Comparison of ENCODE assay signal across 10 mouse cellular contexts in genomic region chr15:77912048-77912447, GRCm38 (mm10). TPM values are rescaled to one million over a fixed set of nuclear protein-coding genes. Genes with fewer than 3 reads are reported as not detected.
DNase-seq lines count a peak whose midpoint lies in the region; ATAC-seq and TF ChIP-seq lines count a peak whose summit lies in the region.
"Had no signal": no experiment of that assay in that cellular context is flagged by ENCODE, and none has a peak within 500 bp of the region (broad histone marks: within the 10 kb centered on the region; RNA-seq: fewer than 3 reads in every experiment).

No protein-coding gene starts in this region.

- H3K27me3 ChIP-seq in spleen, adult 2 months (ENCODE audit: control insufficient read depth, insufficient read depth, low read length), result no peaks in the 10 kb centered on the region
- no peaks in the 10 kb centered on the region for H3K27me3 ChIP-seq in hindbrain, postnatal 0 days (ENCODE audit: insufficient read depth, low read length)
- H3K27me3 ChIP-seq: hindbrain, embryonic 12.5 days had no signal

- WGBS in spleen, adult 2 months, result 92% methylated on average over 5 of the region's 5 CpGs
- WGBS in hindbrain, postnatal 0 days, result 63% methylated on average over 5 of the region's 5 CpGs

- H3K27ac ChIP-seq in spleen, adult 2 months (ENCODE audit: insufficient read depth, low read length), result peak overlapping the region; percentile 37; the same call in 1 of the 2 replicates
- H3K27ac ChIP-seq in hindbrain, postnatal 0 days, result no peak overlapping the region

- H3K4me3 ChIP-seq in spleen, adult 2 months (ENCODE audit: extremely low read depth, insufficient read depth, insufficient read length), result no peak overlapping the region
- no peak overlapping the region for H3K4me3 ChIP-seq in hindbrain, postnatal 0 days (ENCODE audit: low read length)
- H3K4me3 ChIP-seq: hindbrain, embryonic 12.5 days had no signal

- ATAC-seq in hindbrain, postnatal 0 days, result no peak
- ATAC-seq: forebrain, embryonic 16.5 days had no signal

- no peaks in the 10 kb centered on the region for H3K4me1 ChIP-seq in spleen, adult 2 months (ENCODE audit: control insufficient read depth, insufficient read depth, insufficient read length)
- no peaks in the 10 kb centered on the region for H3K4me1 ChIP-seq in hindbrain, postnatal 0 days (ENCODE audit: insufficient read depth, low read length)
- H3K4me1 ChIP-seq: hindbrain, embryonic 12.5 days had no signal

- no peak overlapping the region for H3K9ac ChIP-seq in hindbrain, postnatal 0 days (replicated peaks; ENCODE audit: low read length)
- H3K9ac ChIP-seq: hindbrain, embryonic 12.5 days had no signal

- peak; percentile 66 for DNase-seq in adrenal gland, adult 2 months
- DNase-seq in adrenal gland, adult 8-10 months, result no peak
- DNase-seq in spleen, adult 2 months (ENCODE audit: low read depth in 1 of 2, low spot score in 2 of 2), result no peak
- no peak for DNase-seq in spleen, adult 18-20 months
- DNase-seq in kidney, postnatal 36 days, result peak; percentile 59 to 72
- DNase-seq in cerebellum, postnatal 25 days, result no peak
- no peak for DNase-seq in hindbrain, postnatal 0 days (ENCODE audit: low spot score)
- DNase-seq in urinary bladder, postnatal 4 days (ENCODE audit: low spot score in 2 of 2), result no peak

- peaks cover 4% of the 10 kb centered on the region; the same call in 1 of the 2 replicates for H3K36me3 ChIP-seq in spleen, adult 2 months (ENCODE audit: control insufficient read depth, insufficient read depth, low read length)
- peaks cover 18% of the 10 kb centered on the region; the same call in 1 of the 2 replicates for H3K36me3 ChIP-seq in hindbrain, postnatal 0 days (ENCODE audit: insufficient read depth, low read length)

- H3K9me3 ChIP-seq in hindbrain, postnatal 0 days (ENCODE audit: low read length), result no peaks in the 10 kb centered on the region
- H3K9me3 ChIP-seq: hindbrain, embryonic 12.5 days had no signal

- TF ChIP-seq POLR2A in spleen, adult 2 months (IDR thresholded peaks at IDR 0.05; ENCODE audit: low read depth, low read length), result no peak

- H3K4me2 ChIP-seq in hindbrain, postnatal 0 days (ENCODE audit: low read depth, low read length), result no peak overlapping the region
- H3K4me2 ChIP-seq: hindbrain, embryonic 12.5 days had no signal

- no peak for TF ChIP-seq CTCF in spleen, adult 2 months (IDR thresholded peaks at IDR 0.05; ENCODE audit: extremely low read depth, insufficient read depth, insufficient read length, insufficient replicate concordance)
- no peak for TF ChIP-seq CTCF in hindbrain, postnatal 0 days (IDR thresholded peaks at IDR 0.05; ENCODE audit: low read depth)

RNA-seq across cellular contexts. Expression of gene Txn2, which starts 16.8 kb away (rescaled TPM):
- 100 to 1,000 TPM; 538 to 652 TPM for total RNA-seq in adrenal gland, adult 2 months (2021)
- 1,033 and 1,131 TPM in 2 replicates for polyA plus RNA-seq in adrenal gland, adult 2 months (2012; rRNA removed)
- 100 to 1,000 TPM; 548 to 745 (median 627) TPM for total RNA-seq in adrenal gland, adult 8-10 months (2022)
- 115 and 139 TPM in 2 replicates for polyA plus RNA-seq in spleen, adult 2 months (2012; rRNA removed)
- 46.4 and 52.5 TPM in 2 replicates for total RNA-seq in hindbrain, postnatal 0 days (2014; rRNA removed)
- 212 and 215 TPM in 2 replicates for polyA plus RNA-seq in hindbrain, postnatal 0 days (2015; fragmentation: Nextera tagmentation; extraction: Ambion mirVana)

RNA-seq across cellular contexts. Expression of gene Foxred2, which starts 44.5 kb away (rescaled TPM):
- 1 to 10 TPM; 2.4 to 2.9 TPM for total RNA-seq in adrenal gland, adult 2 months (2021)
- polyA plus RNA-seq in adrenal gland, adult 2 months (2012; rRNA removed), result 3.5 and 4.5 TPM in 2 replicates
- 1 to 10 TPM; 4.2 to 9.3 (median 6.3) TPM for total RNA-seq in adrenal gland, adult 8-10 months (2022)
- 6.4 and 7.8 TPM in 2 replicates for polyA plus RNA-seq in spleen, adult 2 months (2012; rRNA removed)
- total RNA-seq in hindbrain, postnatal 0 days (2014; rRNA removed), result 26.5 and 38.7 TPM in 2 replicates
- polyA plus RNA-seq in hindbrain, postnatal 0 days (2015; fragmentation: Nextera tagmentation; extraction: Ambion mirVana), result 9.1 and 9.8 TPM in 2 replicates

RNA-seq across cellular contexts. Expression of gene Eif3d, which starts 58.6 kb away (rescaled TPM):
- 100 to 1,000 TPM; 149 to 195 TPM for total RNA-seq in adrenal gland, adult 2 months (2021)
- 190 and 196 TPM in 2 replicates for polyA plus RNA-seq in adrenal gland, adult 2 months (2012; rRNA removed)
- 100 to 1,000 TPM; 140 to 159 (median 147) TPM for total RNA-seq in adrenal gland, adult 8-10 months (2022)
- 99.6 and 103 TPM in 2 replicates for polyA plus RNA-seq in spleen, adult 2 months (2012; rRNA removed)
- total RNA-seq in hindbrain, postnatal 0 days (2014; rRNA removed), result 121 and 139 TPM in 2 replicates
- polyA plus RNA-seq in hindbrain, postnatal 0 days (2015; fragmentation: Nextera tagmentation; extraction: Ambion mirVana), result 143 and 155 TPM in 2 replicates

Comparison
In these comparisons a context has a peak if more than half of its experiments do, and no peak if none do; other contexts are left out.
1. DNase-seq: peak in adrenal gland, adult 2 months (single experiment) and kidney, postnatal 36 days (2 of 2); none in adrenal gland, adult 8-10 months (single experiment), spleen, adult 2 months (0 of 2), spleen, adult 18-20 months (0 of 2), cerebellum, postnatal 25 days (0 of 2), hindbrain, postnatal 0 days (single experiment) and urinary bladder, postnatal 4 days (0 of 2).
2. RNA of gene Txn2, which starts 16.8 kb away (total RNA-seq): 538 to 652 TPM in adrenal gland, adult 2 months and 548 to 745 TPM in adrenal gland, adult 8-10 months; 46.4 to 52.5 TPM in hindbrain, postnatal 0 days; every median in the first group is over 10 times any median in the second.